Mouse (Mus musculus) heart, postnatal 0 days (tissue): ENCODE data around the gene Snap91.

ENCODE experiments used
- CTCF ChIP-seq: IDR thresholded peaks from 2 replicates; pipeline ENCODE4 v1.5.1; 2016; ENCODE audit warnings: antibody characterized with exemption, control low read depth, low read depth
- EP300 ChIP-seq: IDR thresholded peaks from 2 replicates; pipeline ENCODE4 v1.6.1; 2016; ENCODE audit warnings: antibody characterized with exemption, low read depth

- TF ChIP-seq CTCF (no peak), EP300 (no peak)
Observed at GRCm38 (mm10) chr9:86775374-86775773, 105.1 kb downstream of the Snap91 start.
